Mouse (Mus musculus) right cerebral cortex, postnatal 36 days (tissue): ENCODE results near the gene Iqcb1.

ENCODE experiments used
- DNase-seq, 2 experiments: peaks; one replicate each; pipeline ENCODE4 v3.0.0; 2022; ENCODE audit warnings: low spot score in 2 of 2, mixed read lengths in 1 of 2

Gene Iqcb1

GRCm38 (mm10) chr16:36875276-36875851 is 47.2 kb downstream of the Iqcb1 start:
- no peak for DNase-seq

GRCm38 (mm10) chr16:36877316-36877715 is 49.1 kb downstream of the Iqcb1 start:
- no peak for DNase-seq

- DNase-seq, result no peak
Measured at GRCm38 (mm10) chr16:36882737-36883343, 54.7 kb downstream of the Iqcb1 start.

GRCm38 (mm10) chr16:36884881-36885280 is 56.7 kb downstream of the Iqcb1 start:
- DNase-seq, result no peak

- no peak for DNase-seq
Measured at GRCm38 (mm10) chr16:36885912-36886311, 57.7 kb downstream of the Iqcb1 start.

- no peak for DNase-seq
Measured at GRCm38 (mm10) chr16:36887546-36887945, 59.4 kb downstream of the Iqcb1 start.

- DNase-seq, result no peak
Measured at GRCm38 (mm10) chr16:36890559-36890958, 62.4 kb downstream of the Iqcb1 start.

- DNase-seq, result no peak
Measured at GRCm38 (mm10) chr16:36891415-36891814, 63.2 kb downstream of the Iqcb1 start.

- DNase-seq, result no peak
Measured at GRCm38 (mm10) chr16:36893317-36893716, 65.1 kb downstream of the Iqcb1 start.

GRCm38 (mm10) chr16:36896712-36897111 is 68.5 kb downstream of the Iqcb1 start:
- no peak for DNase-seq

- DNase-seq, result no peak
Measured at GRCm38 (mm10) chr16:36903156-36903555, 75.0 kb downstream of the Iqcb1 start.

GRCm38 (mm10) chr16:36911909-36912308 is 83.7 kb downstream of the Iqcb1 start:
- no peak for DNase-seq

- no peak for DNase-seq
Measured at GRCm38 (mm10) chr16:36912311-36912710, 84.1 kb downstream of the Iqcb1 start.

- no peak for DNase-seq
Measured at GRCm38 (mm10) chr16:36914195-36914594, 86.0 kb downstream of the Iqcb1 start.

- no peak for DNase-seq
Measured at GRCm38 (mm10) chr16:36918505-36918904, 90.3 kb downstream of the Iqcb1 start.

- DNase-seq, result no peak
Measured at GRCm38 (mm10) chr16:36920410-36920809, 92.2 kb downstream of the Iqcb1 start.

- no peak for DNase-seq
Measured at GRCm38 (mm10) chr16:36921067-36921613, 93.0 kb downstream of the Iqcb1 start.

- no peak for DNase-seq
Measured at GRCm38 (mm10) chr16:36921980-36922379, 93.8 kb downstream of the Iqcb1 start.
